Mouse (Mus musculus): ENCODE measurements around the gene Hspa1l. TPM values are rescaled to one million over a fixed set of nuclear protein-coding genes. Genes with fewer than 3 reads are reported as not detected.

Hspa1l gene
- polyA plus RNA-seq, 1 experiment from 2014 or later: 2.0 TPM

DNA sequence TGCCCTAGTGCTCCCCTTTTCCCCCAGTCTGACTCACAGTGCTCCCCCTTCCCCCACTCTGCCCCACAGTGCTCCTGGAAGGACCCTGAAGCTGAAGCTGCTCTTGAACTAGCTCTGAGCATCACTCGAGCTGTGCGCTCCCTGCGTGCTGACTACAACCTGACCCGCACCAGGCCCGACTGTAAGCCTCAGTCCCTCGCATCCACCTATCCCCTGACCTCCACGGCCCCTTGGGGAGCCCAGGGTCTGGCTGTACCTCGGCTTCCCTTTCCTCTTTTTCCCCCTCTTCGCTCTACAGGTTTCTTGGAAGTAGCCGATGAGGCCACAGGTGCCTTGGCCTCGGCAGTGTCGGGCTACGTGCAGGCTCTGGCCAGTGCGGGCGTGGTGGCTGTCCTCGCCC, 42.8 kb downstream of the Hspa1l start:
- no peak overlapping the region for H3K4me3 ChIP-seq (ENCODE audit: low read depth, low read length)
- no peak for DNase-seq (ENCODE audit: low spot score)
- no peak overlapping the region for H3K27ac ChIP-seq (replicated peaks; ENCODE audit: low read depth, low read length)
- ATAC-seq (replicated peaks; ENCODE audit: insufficient number of reproducible peaks, low FRiP score, low TSS enrichment, low read depth): no peak
- H3K9me3 ChIP-seq (replicated peaks; ENCODE audit: control insufficient read depth, low read length): no peaks in the 10 kb centered on the region
- H3K27me3 ChIP-seq (ENCODE audit: control insufficient read depth, insufficient read depth, low read length): no peaks in the 10 kb centered on the region
- no peaks in the 10 kb centered on the region for H3K4me1 ChIP-seq (ENCODE audit: control insufficient read depth, insufficient read depth, low read length)
- H3K4me2 ChIP-seq (ENCODE audit: low read depth, low read length): no peak overlapping the region
- no peak overlapping the region for H3K9ac ChIP-seq (replicated peaks; ENCODE audit: low read length)
- peaks cover 46% of the 10 kb centered on the region for H3K36me3 ChIP-seq (replicated peaks; ENCODE audit: control insufficient read depth, insufficient read depth, low read depth, low read length)
- WGBS: 90% methylated on average over 16 of the region's 16 CpGs

DNA sequence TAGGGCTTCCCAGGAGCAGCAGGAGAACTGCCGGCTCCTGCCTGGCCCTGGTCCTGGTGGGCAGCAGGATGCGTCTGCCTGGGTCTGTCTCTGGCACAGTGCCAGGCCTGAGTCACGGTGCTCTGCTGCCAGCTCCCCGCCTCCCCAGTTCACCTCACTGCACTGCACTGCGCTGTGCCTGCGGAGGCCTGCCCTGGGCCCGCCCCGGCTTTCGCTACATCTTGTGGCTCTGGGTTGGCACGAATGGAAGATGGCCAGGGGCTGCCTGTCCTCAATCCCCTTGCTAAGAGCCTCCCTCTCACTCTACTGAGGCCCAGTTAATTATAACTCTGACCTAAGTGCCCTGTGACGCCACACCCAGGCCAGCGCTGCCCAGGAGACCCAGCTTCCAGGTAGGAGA, 43.9 kb downstream of the Hspa1l start, which contains the start of gene Vwa7:
TSS of gene Vwa7 (plus strand) at position 204 of the 400 bp plus-strand sequence.
- H3K4me3 ChIP-seq (ENCODE audit: low read depth, low read length): no peak within 1 kb of the TSS
- peaks cover 35% of the 10 kb centered on the region for H3K36me3 ChIP-seq (replicated peaks; ENCODE audit: control insufficient read depth, insufficient read depth, low read depth, low read length)
- DNase-seq (ENCODE audit: low spot score) (no peak), ATAC-seq (replicated peaks; ENCODE audit: insufficient number of reproducible peaks, low FRiP score, low TSS enrichment, low read depth) (no peak)
- no peaks in the 10 kb centered on the region for H3K27me3 ChIP-seq (ENCODE audit: control insufficient read depth, insufficient read depth, low read length)
- no peak within 1 kb of the TSS for H3K9ac ChIP-seq (replicated peaks; ENCODE audit: low read length)
- no peaks in the 10 kb centered on the region for H3K9me3 ChIP-seq (replicated peaks; ENCODE audit: control insufficient read depth, low read length)
- no peak within 1 kb of the TSS for H3K27ac ChIP-seq (replicated peaks; ENCODE audit: low read depth, low read length)
- H3K4me2 ChIP-seq (ENCODE audit: low read depth, low read length): no peak within 1 kb of the TSS
- H3K4me1 ChIP-seq (ENCODE audit: control insufficient read depth, insufficient read depth, low read length): no peaks in the 10 kb centered on the region; the same call in 1 of the 2 replicates
- 89% methylated on average over 12 of the region's 12 CpGs for WGBS

DNA sequence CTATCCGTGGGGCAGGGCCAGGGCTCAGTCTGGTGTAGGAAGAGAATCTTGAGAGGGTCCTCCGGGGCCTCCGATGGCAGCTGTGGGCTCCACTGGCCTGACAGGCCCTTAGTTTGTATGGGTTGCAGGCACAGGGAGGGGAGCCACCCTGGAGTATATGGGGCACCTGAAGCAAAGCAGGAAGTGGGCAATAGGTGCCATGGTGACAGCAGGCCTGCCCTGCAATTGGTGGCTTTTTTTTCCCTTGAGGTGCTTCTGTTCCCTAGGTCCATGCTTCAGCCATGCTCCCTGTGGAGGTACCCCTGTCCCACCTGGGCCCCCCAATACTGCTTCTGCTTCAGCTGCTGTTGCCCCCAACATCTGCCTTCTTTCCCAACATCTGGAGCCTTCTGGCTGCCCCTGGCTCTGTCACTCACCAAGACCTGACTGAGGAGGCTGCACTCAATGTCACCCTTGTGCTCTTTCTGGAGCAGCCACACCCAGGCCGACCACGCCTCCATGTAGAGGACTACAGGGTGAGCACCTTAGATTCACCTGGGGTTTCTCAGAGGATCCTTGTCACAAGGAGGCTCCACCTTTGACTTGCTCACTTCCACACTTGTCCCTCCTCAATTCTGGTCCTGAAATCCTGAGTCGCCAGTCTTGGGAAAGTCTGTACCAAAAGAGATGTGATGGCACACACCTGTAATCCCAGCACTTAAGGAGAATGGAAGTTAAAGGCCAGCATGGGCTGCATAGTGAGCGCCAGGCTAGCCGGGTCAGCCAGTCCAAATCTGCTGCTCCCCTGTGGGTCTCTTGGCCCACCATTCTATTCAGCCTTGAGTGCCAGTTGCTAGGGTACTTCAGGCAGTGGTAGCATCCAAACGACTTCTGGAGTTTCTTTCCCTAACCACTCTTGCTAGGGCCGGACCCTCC, 44.5 kb downstream of the Hspa1l start:
- WGBS: 79% methylated on average over 10 of the region's 10 CpGs
- Histone ChIP-seq H3K9me3 (replicated peaks; ENCODE audit: control insufficient read depth, low read length) (no peaks in the 10 kb centered on the region), H3K36me3 (replicated peaks; ENCODE audit: control insufficient read depth, insufficient read depth, low read depth, low read length) (peaks cover 28% of the 10 kb centered on the region), H3K4me2 (ENCODE audit: low read depth, low read length) (no peak overlapping the region), H3K4me1 (ENCODE audit: control insufficient read depth, insufficient read depth, low read length) (no peaks in the 10 kb centered on the region; the same call in none of the 2 replicates), H3K27me3 (ENCODE audit: control insufficient read depth, insufficient read depth, low read length) (no peaks in the 10 kb centered on the region), H3K4me3 (ENCODE audit: low read depth, low read length) (no peak overlapping the region), H3K27ac (replicated peaks; ENCODE audit: low read depth, low read length) (no peak overlapping the region), H3K9ac (replicated peaks; ENCODE audit: low read length) (no peak overlapping the region)
- no peak for DNase-seq (ENCODE audit: low spot score)
- no peak for ATAC-seq (replicated peaks; ENCODE audit: insufficient number of reproducible peaks, low FRiP score, low TSS enrichment, low read depth)

DNA sequence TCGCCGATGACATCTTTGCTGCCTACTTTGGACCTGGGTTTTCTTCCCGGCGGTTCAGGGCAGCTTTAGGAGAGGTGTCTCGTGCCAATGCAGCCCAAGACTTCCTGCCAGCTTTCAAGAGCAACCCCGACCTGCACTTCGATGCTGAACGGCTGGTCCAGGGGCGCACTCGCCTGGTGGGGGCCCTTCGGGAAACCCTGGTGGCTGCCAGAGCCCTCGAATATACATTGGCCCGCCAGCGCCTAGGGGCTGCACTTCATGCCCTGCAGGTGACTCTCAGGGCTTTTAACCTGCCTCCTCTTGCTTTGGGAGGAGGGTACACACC, 45.2 kb downstream of the Hspa1l start:
- H3K9ac ChIP-seq (replicated peaks; ENCODE audit: low read length): no peak overlapping the region
- ATAC-seq (replicated peaks; ENCODE audit: insufficient number of reproducible peaks, low FRiP score, low TSS enrichment, low read depth): no peak
- H3K4me3 ChIP-seq (ENCODE audit: low read depth, low read length): no peak overlapping the region
- DNase-seq (ENCODE audit: low spot score): no peak
- 74% methylated on average over 14 of the region's 14 CpGs for whole genome bisulfite sequencing
- H3K27ac ChIP-seq (replicated peaks; ENCODE audit: low read depth, low read length): no peak overlapping the region
- H3K4me1 ChIP-seq (ENCODE audit: control insufficient read depth, insufficient read depth, low read length): no peaks in the 10 kb centered on the region; the same call in none of the 2 replicates
- peaks cover 22% of the 10 kb centered on the region for H3K36me3 ChIP-seq (replicated peaks; ENCODE audit: control insufficient read depth, insufficient read depth, low read depth, low read length)
- H3K27me3 ChIP-seq (ENCODE audit: control insufficient read depth, insufficient read depth, low read length): no peaks in the 10 kb centered on the region
- no peak overlapping the region for H3K4me2 ChIP-seq (ENCODE audit: low read depth, low read length)
- H3K9me3 ChIP-seq (replicated peaks; ENCODE audit: control insufficient read depth, low read length): no peaks in the 10 kb centered on the region

DNA sequence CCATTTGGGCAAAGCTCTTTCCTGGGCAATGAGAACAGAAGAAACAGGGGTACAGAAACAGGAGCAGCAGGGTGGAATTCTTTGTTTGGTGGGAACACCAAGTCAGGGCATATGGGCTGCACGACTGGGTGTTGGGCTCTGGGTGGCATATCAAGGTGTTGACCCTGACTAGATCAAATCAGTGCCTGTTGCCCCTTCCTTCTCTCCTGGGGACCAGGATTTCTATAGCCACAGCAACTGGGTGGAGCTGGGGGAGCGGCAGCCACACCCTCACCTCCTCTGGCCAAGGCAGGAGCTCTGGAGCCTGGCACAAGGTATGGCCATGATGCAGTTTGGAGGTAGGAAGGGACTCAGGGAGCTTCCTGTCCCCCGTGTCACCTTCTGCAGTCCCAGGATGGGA, 45.7 kb downstream of the Hspa1l start:
- ATAC-seq (replicated peaks; ENCODE audit: insufficient number of reproducible peaks, low FRiP score, low TSS enrichment, low read depth) (no peak), DNase-seq (ENCODE audit: low spot score) (no peak)
- H3K36me3 ChIP-seq (replicated peaks; ENCODE audit: control insufficient read depth, insufficient read depth, low read depth, low read length): peaks cover 19% of the 10 kb centered on the region
- H3K4me1 ChIP-seq (ENCODE audit: control insufficient read depth, insufficient read depth, low read length): no peaks in the 10 kb centered on the region; the same call in none of the 2 replicates
- no peak overlapping the region for H3K4me2 ChIP-seq (ENCODE audit: low read depth, low read length)
- no peaks in the 10 kb centered on the region for H3K9me3 ChIP-seq (replicated peaks; ENCODE audit: control insufficient read depth, low read length)
- WGBS: 73% methylated on average over 3 of the region's 3 CpGs
- no peak overlapping the region for H3K27ac ChIP-seq (replicated peaks; ENCODE audit: low read depth, low read length)
- H3K4me3 ChIP-seq (ENCODE audit: low read depth, low read length): no peak overlapping the region
- no peaks in the 10 kb centered on the region for H3K27me3 ChIP-seq (ENCODE audit: control insufficient read depth, insufficient read depth, low read length)
- H3K9ac ChIP-seq (replicated peaks; ENCODE audit: low read length): no peak overlapping the region

DNA sequence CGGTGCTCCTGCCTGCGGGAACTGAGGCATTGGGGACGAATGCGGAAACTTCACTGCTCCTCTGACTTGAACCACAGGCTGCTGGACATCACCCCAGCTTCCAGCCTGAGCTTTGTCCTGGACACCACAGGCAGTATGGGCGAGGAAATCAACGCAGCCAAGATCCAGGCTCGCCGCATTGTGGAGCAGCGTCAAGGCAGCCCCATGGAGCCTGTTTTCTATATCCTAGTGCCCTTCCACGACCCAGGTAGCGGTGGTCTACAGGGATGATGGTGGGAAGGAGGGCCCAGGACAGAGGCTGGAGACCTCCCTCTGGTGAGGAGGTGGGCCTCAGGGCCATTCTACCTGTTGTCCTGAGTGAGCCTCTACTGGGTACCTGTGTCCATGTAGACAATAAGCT, 47.4 kb downstream of the Hspa1l start:
- no peak overlapping the region for H3K27ac ChIP-seq (replicated peaks; ENCODE audit: low read depth, low read length)
- ATAC-seq (replicated peaks; ENCODE audit: insufficient number of reproducible peaks, low FRiP score, low TSS enrichment, low read depth): no peak
- no peaks in the 10 kb centered on the region for H3K27me3 ChIP-seq (ENCODE audit: control insufficient read depth, insufficient read depth, low read length)
- H3K9me3 ChIP-seq (replicated peaks; ENCODE audit: control insufficient read depth, low read length): no peaks in the 10 kb centered on the region
- no peak for DNase-seq (ENCODE audit: low spot score)
- no peaks in the 10 kb centered on the region; the same call in none of the 2 replicates for H3K4me1 ChIP-seq (ENCODE audit: control insufficient read depth, insufficient read depth, low read length)
- H3K4me3 ChIP-seq (ENCODE audit: low read depth, low read length): no peak overlapping the region
- no peak overlapping the region for H3K4me2 ChIP-seq (ENCODE audit: low read depth, low read length)
- H3K36me3 ChIP-seq (replicated peaks; ENCODE audit: control insufficient read depth, insufficient read depth, low read depth, low read length): peaks cover 3% of the 10 kb centered on the region
- no peak overlapping the region for H3K9ac ChIP-seq (replicated peaks; ENCODE audit: low read length)
- WGBS: 71% methylated on average over 11 of the region's 11 CpGs

DNA sequence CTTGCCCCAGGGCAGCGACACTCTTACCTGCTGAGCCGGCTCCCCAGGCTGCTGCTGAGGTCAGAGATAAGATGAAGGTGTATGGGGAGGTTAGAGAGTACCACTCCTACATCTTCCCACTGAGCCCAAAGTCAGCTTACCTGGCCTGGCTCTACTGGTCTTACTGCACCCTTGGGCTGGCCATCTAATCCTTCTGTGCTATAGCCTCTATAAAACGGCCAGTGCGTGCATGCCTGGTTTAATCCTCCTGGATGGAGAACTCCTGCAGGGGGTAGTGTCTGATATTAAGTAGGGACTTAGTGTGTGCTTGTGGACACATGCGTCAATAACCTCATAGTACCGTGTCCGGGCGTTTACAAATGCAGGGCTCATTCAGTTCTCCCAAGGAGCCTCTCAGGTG, 48.0 kb downstream of the Hspa1l start:
- Histone ChIP-seq H3K4me3 (ENCODE audit: low read depth, low read length) (no peak overlapping the region), H3K36me3 (replicated peaks; ENCODE audit: control insufficient read depth, insufficient read depth, low read depth, low read length) (peaks cover 1% of the 10 kb centered on the region; the same call in 1 of the 2 replicates), H3K4me2 (ENCODE audit: low read depth, low read length) (no peak overlapping the region), H3K9ac (replicated peaks; ENCODE audit: low read length) (no peak overlapping the region), H3K27ac (replicated peaks; ENCODE audit: low read depth, low read length) (no peak overlapping the region), H3K4me1 (ENCODE audit: control insufficient read depth, insufficient read depth, low read length) (no peaks in the 10 kb centered on the region; the same call in none of the 2 replicates), H3K9me3 (replicated peaks; ENCODE audit: control insufficient read depth, low read length) (no peaks in the 10 kb centered on the region), H3K27me3 (ENCODE audit: control insufficient read depth, insufficient read depth, low read length) (no peaks in the 10 kb centered on the region)
- WGBS: 91% methylated on average over 8 of the region's 8 CpGs
- ATAC-seq (replicated peaks; ENCODE audit: insufficient number of reproducible peaks, low FRiP score, low TSS enrichment, low read depth): no peak
- no peak for DNase-seq (ENCODE audit: low spot score)

DNA sequence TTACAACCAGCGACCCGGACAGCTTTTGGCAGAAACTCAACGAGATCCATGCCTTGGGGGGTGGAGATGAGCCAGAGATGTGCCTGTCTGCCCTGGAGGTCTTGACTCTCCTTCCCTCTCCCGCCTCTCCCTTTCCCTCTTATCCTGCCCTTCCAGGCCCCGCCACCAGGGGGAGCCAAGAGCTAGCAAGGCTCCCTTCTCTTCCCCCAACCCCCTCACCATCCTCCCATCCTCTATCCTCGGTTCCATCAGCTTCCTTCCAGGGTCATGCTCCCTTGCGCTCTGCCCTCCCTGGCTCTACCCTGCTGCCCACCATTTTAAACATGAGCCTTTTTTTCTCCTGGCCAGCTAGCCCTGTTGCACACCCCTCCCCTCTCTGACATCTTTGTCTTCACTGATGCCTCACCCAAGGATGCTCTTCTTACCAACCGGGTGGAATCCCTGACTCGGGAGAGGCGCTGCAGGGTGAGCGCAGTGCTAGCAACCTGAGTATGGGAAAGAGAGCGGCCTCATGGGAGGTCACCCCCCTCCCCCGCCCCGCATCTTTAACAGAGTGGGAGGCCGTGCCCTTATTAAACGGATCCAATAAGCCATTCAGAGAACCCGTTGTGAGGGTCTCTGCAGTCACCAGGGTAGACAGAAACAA, 48.8 kb downstream of the Hspa1l start:
- Histone ChIP-seq H3K9me3 (replicated peaks; ENCODE audit: control insufficient read depth, low read length) (no peaks in the 10 kb centered on the region), H3K4me1 (ENCODE audit: control insufficient read depth, insufficient read depth, low read length) (no peaks in the 10 kb centered on the region; the same call in none of the 2 replicates), H3K27me3 (ENCODE audit: control insufficient read depth, insufficient read depth, low read length) (no peaks in the 10 kb centered on the region), H3K27ac (replicated peaks; ENCODE audit: low read depth, low read length) (no peak overlapping the region; the same call in 1 of the 2 replicates), H3K9ac (replicated peaks; ENCODE audit: low read length) (peak overlapping the region; percentile 45), H3K4me2 (ENCODE audit: low read depth, low read length) (peak overlapping the region; percentile 22; the same call in 1 of the 2 replicates), H3K36me3 (replicated peaks; ENCODE audit: control insufficient read depth, insufficient read depth, low read depth, low read length) (no peaks in the 10 kb centered on the region), H3K4me3 (ENCODE audit: low read depth, low read length) (no peak overlapping the region)
- DNase-seq (ENCODE audit: low spot score) (peak; percentile 89), ATAC-seq (replicated peaks; ENCODE audit: insufficient number of reproducible peaks, low FRiP score, low TSS enrichment, low read depth) (peak; percentile 65)
- WGBS: 7% methylated on average over 17 of the region's 17 CpGs
